In the genomic region with DNA sequence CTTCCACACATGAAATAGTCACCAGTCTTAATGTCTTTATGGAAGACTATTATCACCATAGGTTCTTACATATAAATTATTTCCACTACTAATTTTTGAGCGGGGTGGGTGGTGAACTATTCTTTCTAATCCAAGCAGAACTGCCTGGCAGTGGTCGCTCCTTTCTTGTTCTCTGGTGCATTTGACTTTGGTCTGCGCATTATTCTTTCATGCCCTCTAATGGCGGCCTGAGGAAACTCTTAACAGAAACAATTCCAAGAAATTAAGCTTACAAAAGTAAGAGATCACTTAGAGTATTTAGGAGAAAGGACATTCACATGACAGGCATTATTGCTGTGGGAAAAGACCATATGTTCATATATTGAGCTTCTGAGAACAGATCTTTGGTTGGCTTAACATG, we compare ENCODE assay signal across 14 mouse cellular contexts.
DNase-seq lines count a peak whose midpoint lies in the region; ATAC-seq and TF ChIP-seq lines count a peak whose summit lies in the region.
"Had no signal": no experiment of that assay in that cellular context is flagged by ENCODE, and none has a peak within 500 bp of the region (broad histone marks: within the 10 kb centered on the region; RNA-seq: fewer than 3 reads in every experiment).

No protein-coding gene starts in this region.

- no peak for ATAC-seq in kidney, postnatal 0 days (replicated peaks; ENCODE audit: low FRiP score, low read depth)
- ATAC-seq in kidney, embryonic 14.5 days (ENCODE audit: low FRiP score, low TSS enrichment): no peak
- ATAC-seq in midbrain, postnatal 0 days (ENCODE audit: low FRiP score): no peak
- ATAC-seq in midbrain, embryonic 15.5 days (replicated peaks): no peak; the same call in 1 of the 2 replicates
- ATAC-seq in stomach, postnatal 0 days (ENCODE audit: low FRiP score, low TSS enrichment): no peak

- TF ChIP-seq CTCF in kidney, postnatal 0 days (IDR thresholded peaks at IDR 0.05; ENCODE audit: low read depth): peak; percentile 41; the same call in 1 of the 2 replicates
- TF ChIP-seq CTCF in midbrain, postnatal 0 days (IDR thresholded peaks at IDR 0.05): peak; percentile 67
- TF ChIP-seq CTCF in stomach, postnatal 0 days (IDR thresholded peaks at IDR 0.05; ENCODE audit: low read depth): peak; percentile 47

- no peaks in the 10 kb centered on the region for H3K4me1 ChIP-seq in kidney, postnatal 0 days (replicated peaks; ENCODE audit: insufficient read depth, low read length)
- H3K4me1 ChIP-seq in kidney, embryonic 14.5 days (ENCODE audit: control insufficient read depth, insufficient read depth, low read length): no peaks in the 10 kb centered on the region
- H3K4me1 ChIP-seq in midbrain, postnatal 0 days (ENCODE audit: insufficient read depth, low read length): no peaks in the 10 kb centered on the region
- H3K4me1 ChIP-seq in midbrain, embryonic 15.5 days: no peaks in the 10 kb centered on the region
- H3K4me1 ChIP-seq in stomach, postnatal 0 days (replicated peaks; ENCODE audit: control insufficient read depth, insufficient read depth): no peaks in the 10 kb centered on the region
- H3K4me1 ChIP-seq: hindbrain, embryonic 15.5 days had no signal

- DNase-seq in cerebellum, adult 9-10 months: peak; percentile 65
- DNase-seq in cerebellum, adult 11 months: no peak
- DNase-seq in kidney, postnatal 0 days (ENCODE audit: low spot score): peak; percentile 24
- DNase-seq in midbrain, postnatal 0 days (ENCODE audit: low spot score): peak; percentile 73
- no peak for DNase-seq in stomach, postnatal 0 days (ENCODE audit: low spot score)
- DNase-seq in right cerebral cortex, postnatal 4 days: no peak
- DNase-seq: gastrocnemius, postnatal 36 days; kidney, adult 9 months; layer of hippocampus, adult 9-11 months; lung, postnatal 4 days had no signal

- no peak for TF ChIP-seq EP300 in stomach, postnatal 0 days (optimal IDR thresholded peaks at IDR 0.05)

- WGBS in kidney, postnatal 0 days: 39% methylated on average over 4 of the region's 4 CpGs
- 50% methylated on average over 4 of the region's 4 CpGs for WGBS in kidney, embryonic 14.5 days
- 37% methylated on average over 4 of the region's 4 CpGs for WGBS in midbrain, postnatal 0 days
- 41% methylated on average over 4 of the region's 4 CpGs for WGBS in midbrain, embryonic 15.5 days
- 37% methylated on average over 4 of the region's 4 CpGs for WGBS in stomach, postnatal 0 days

- H3K4me3 ChIP-seq in kidney, postnatal 0 days (replicated peaks; ENCODE audit: low read depth, low read length): no peak overlapping the region
- no peak overlapping the region for H3K4me3 ChIP-seq in kidney, embryonic 14.5 days (ENCODE audit: low read length)
- H3K4me3 ChIP-seq in midbrain, postnatal 0 days (ENCODE audit: low read depth, low read length): no peak overlapping the region
- H3K4me3 ChIP-seq in midbrain, embryonic 15.5 days: no peak overlapping the region
- H3K4me3 ChIP-seq in stomach, postnatal 0 days (ENCODE audit: low read depth, low read length): no peak overlapping the region
- H3K4me3 ChIP-seq: hindbrain, embryonic 15.5 days had no signal

- no peaks in the 10 kb centered on the region for H3K36me3 ChIP-seq in kidney, postnatal 0 days (ENCODE audit: insufficient read depth, low read length)
- no peaks in the 10 kb centered on the region for H3K36me3 ChIP-seq in kidney, embryonic 14.5 days (ENCODE audit: control insufficient read depth, insufficient read depth, low read length)
- H3K36me3 ChIP-seq in midbrain, postnatal 0 days (ENCODE audit: insufficient read depth, low read length): no peaks in the 10 kb centered on the region
- no peaks in the 10 kb centered on the region for H3K36me3 ChIP-seq in midbrain, embryonic 15.5 days (replicated peaks)
- H3K36me3 ChIP-seq in stomach, postnatal 0 days (ENCODE audit: control insufficient read depth, insufficient read depth, low read length): no peaks in the 10 kb centered on the region
- H3K36me3 ChIP-seq: hindbrain, embryonic 15.5 days had no signal

- no peak overlapping the region for H3K4me2 ChIP-seq in kidney, postnatal 0 days (ENCODE audit: low read length)
- H3K4me2 ChIP-seq in kidney, embryonic 14.5 days (replicated peaks; ENCODE audit: low read depth, low read length): no peak overlapping the region
- no peak overlapping the region for H3K4me2 ChIP-seq in midbrain, postnatal 0 days (ENCODE audit: low read depth, low read length, poor library complexity, severe bottlenecking)
- no peak overlapping the region for H3K4me2 ChIP-seq in midbrain, embryonic 15.5 days
- no peak overlapping the region for H3K4me2 ChIP-seq in stomach, postnatal 0 days (replicated peaks; ENCODE audit: low read depth)
- H3K4me2 ChIP-seq: hindbrain, embryonic 15.5 days had no signal

- H3K27me3 ChIP-seq in kidney, postnatal 0 days (ENCODE audit: insufficient read depth, low read length): no peaks in the 10 kb centered on the region
- no peaks in the 10 kb centered on the region for H3K27me3 ChIP-seq in kidney, embryonic 14.5 days (ENCODE audit: control insufficient read depth, insufficient read depth, low read length)
- H3K27me3 ChIP-seq in midbrain, postnatal 0 days (ENCODE audit: insufficient read depth, low read length): no peaks in the 10 kb centered on the region
- no peaks in the 10 kb centered on the region for H3K27me3 ChIP-seq in midbrain, embryonic 15.5 days (replicated peaks)
- no peaks in the 10 kb centered on the region for H3K27me3 ChIP-seq in stomach, postnatal 0 days (ENCODE audit: control insufficient read depth, insufficient read depth, low read length)
- H3K27me3 ChIP-seq: hindbrain, embryonic 15.5 days had no signal

- H3K9me3 ChIP-seq in kidney, postnatal 0 days (replicated peaks; ENCODE audit: low read length): no peaks in the 10 kb centered on the region
- H3K9me3 ChIP-seq in kidney, embryonic 14.5 days (ENCODE audit: control insufficient read depth, low read length): no peaks in the 10 kb centered on the region
- H3K9me3 ChIP-seq in midbrain, postnatal 0 days (ENCODE audit: low read length): no peaks in the 10 kb centered on the region
- H3K9me3 ChIP-seq in midbrain, embryonic 15.5 days: no peaks in the 10 kb centered on the region
- no peaks in the 10 kb centered on the region for H3K9me3 ChIP-seq in stomach, postnatal 0 days (ENCODE audit: control insufficient read depth, low read length)
- H3K9me3 ChIP-seq: hindbrain, embryonic 15.5 days had no signal

- no peak overlapping the region for H3K9ac ChIP-seq in kidney, postnatal 0 days (ENCODE audit: low read depth, low read length)
- no peak overlapping the region for H3K9ac ChIP-seq in kidney, embryonic 14.5 days (ENCODE audit: low read depth, low read length)
- H3K9ac ChIP-seq in midbrain, postnatal 0 days (replicated peaks; ENCODE audit: low read length, poor library complexity, severe bottlenecking): no peak overlapping the region
- no peak overlapping the region for H3K9ac ChIP-seq in midbrain, embryonic 15.5 days
- no peak overlapping the region for H3K9ac ChIP-seq in stomach, postnatal 0 days (ENCODE audit: low read length)
- H3K9ac ChIP-seq: hindbrain, embryonic 15.5 days; liver, embryonic 14.5 days had no signal

- no peak overlapping the region for H3K27ac ChIP-seq in kidney, postnatal 0 days
- H3K27ac ChIP-seq in kidney, embryonic 14.5 days (ENCODE audit: low read depth, low read length): no peak overlapping the region
- no peak overlapping the region for H3K27ac ChIP-seq in midbrain, postnatal 0 days (ENCODE audit: low read depth, low read length)
- H3K27ac ChIP-seq in midbrain, embryonic 15.5 days: no peak overlapping the region
- no peak overlapping the region for H3K27ac ChIP-seq in stomach, postnatal 0 days (replicated peaks)
- H3K27ac ChIP-seq: hindbrain, embryonic 15.5 days; liver, embryonic 14.5 days had no signal

Comparison
In these comparisons a context has a peak if more than half of its experiments do, and no peak if none do; other contexts are left out.
1. DNase-seq: peak in cerebellum, adult 9-10 months (single experiment), kidney, postnatal 0 days (single experiment) and midbrain, postnatal 0 days (single experiment); none in cerebellum, adult 11 months (single experiment), stomach, postnatal 0 days (single experiment) and right cerebral cortex, postnatal 4 days (single experiment).
2. Peak in every context shown above with its lines, with median percentiles within 50 percentile points of each other: CTCF ChIP-seq.